Mouse (Mus musculus): ENCODE data around the gene Cacna2d3. TPM values are rescaled to one million over a fixed set of nuclear protein-coding genes. Genes with fewer than 3 reads are reported as not detected.
A peak's percentile ranks its signal among the peaks of the same experiment; 100 is the strongest.

Gene Cacna2d3
- polyA plus RNA-seq, 2 experiments, result 0.03 TPM; not detected in 1

DNA sequence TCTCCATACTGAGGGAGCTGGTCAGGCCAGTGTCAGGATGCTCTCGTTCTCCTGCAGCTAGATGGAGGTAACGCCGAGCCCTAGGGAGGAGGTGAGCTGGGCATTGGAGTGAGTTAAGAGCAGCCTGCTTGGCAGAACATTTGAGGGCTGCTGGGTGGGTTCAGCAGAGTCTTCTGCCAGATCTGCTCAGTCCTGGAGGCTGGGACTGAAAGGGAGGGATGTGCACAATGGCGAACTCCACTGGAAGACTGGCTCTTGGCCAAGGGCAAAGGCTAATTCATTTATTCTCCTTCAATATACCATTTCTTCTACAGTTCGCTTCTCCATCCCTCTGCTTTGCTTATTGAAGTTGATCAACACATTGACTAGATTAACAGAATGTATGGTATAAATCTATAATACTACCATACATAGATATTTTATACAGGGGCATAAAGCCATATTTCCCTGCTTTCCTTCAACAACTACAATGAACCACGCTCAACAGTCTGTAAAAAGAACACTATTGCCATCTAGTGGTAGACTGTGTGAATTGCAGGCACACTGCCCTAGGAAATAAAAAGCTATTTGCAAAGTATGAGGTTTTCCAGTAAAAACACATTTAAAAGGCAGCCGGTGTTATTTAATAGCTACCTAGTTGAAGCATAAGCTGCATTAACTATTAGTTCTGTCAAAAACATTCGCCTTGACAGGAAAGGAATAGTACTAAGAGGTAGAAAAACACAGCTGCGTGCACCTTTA lies 611.1 kb downstream of the Cacna2d3 start:
- Histone ChIP-seq H3K27ac (no peak overlapping the region), H3K4me1 (replicated peaks; ENCODE audit: control insufficient read depth in 2 of 2, insufficient read depth in 2 of 2, low read length in 1 of 2) (peaks cover 0 to 2% of the 10 kb centered on the region in 2 experiments; a peak in 1 of 4 replicates), H3K27me3 (ENCODE audit: control insufficient read depth, insufficient read depth, low read length) (no peaks in the 10 kb centered on the region), H3K9ac (replicated peaks) (no peak overlapping the region), H3K9me3 (ENCODE audit: control insufficient read depth, low read length) (no peaks in the 10 kb centered on the region), H3K4me2 (ENCODE audit: low read depth) (no peak overlapping the region), H3K36me3 (replicated peaks; ENCODE audit: control insufficient read depth, insufficient read depth, low read depth) (no peaks in the 10 kb centered on the region), H3K4me3 (ENCODE audit: insufficient read depth in 1 of 2, low read depth in 2 of 2, low read length in 2 of 2) (no peak overlapping the region)
- TF ChIP-seq EP300 (IDR thresholded peaks at IDR 0.05; ENCODE audit: low read depth) (no peak), CTCF (IDR thresholded peaks at IDR 0.05; ENCODE audit: low read depth) (peak; percentile 67)
- ATAC-seq (ENCODE audit: insufficient read depth), result no peak
- DNase-seq (ENCODE audit: low read depth in 3 of 3, low spot score in 3 of 3), result no peak
- whole genome bisulfite sequencing (ENCODE audit: insufficient replicate concordance), result 59% methylated on average over 9 of the region's 9 CpGs

DNA sequence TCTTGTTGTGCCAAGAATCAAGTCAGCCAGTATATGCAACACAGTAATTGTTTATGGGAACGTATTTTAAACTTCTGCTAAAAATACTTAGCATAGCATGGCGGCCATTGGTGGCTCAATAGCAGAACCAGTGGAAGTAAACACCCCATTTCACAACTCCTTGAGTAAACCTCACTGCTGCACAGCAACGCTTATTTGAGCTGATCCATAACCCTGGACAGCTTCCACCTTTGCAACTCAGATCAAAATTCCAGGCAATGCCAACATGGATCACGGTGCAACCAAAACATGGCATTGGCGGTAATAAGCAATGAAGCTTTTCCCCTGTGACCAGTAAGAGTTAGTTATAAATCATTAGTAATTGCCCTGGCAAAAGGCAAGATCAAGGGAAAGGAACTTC lies 614.2 kb downstream of the Cacna2d3 start:
- TF ChIP-seq CTCF (IDR thresholded peaks at IDR 0.05; ENCODE audit: low read depth), result no peak
- Histone ChIP-seq H3K4me1 (replicated peaks; ENCODE audit: control insufficient read depth in 2 of 2, insufficient read depth in 2 of 2, low read length in 1 of 2) (peaks cover 0 to 2% of the 10 kb centered on the region in 2 experiments; a peak in 1 of 4 replicates), H3K27ac (no peak overlapping the region), H3K36me3 (replicated peaks; ENCODE audit: control insufficient read depth, insufficient read depth, low read depth) (no peaks in the 10 kb centered on the region), H3K4me2 (ENCODE audit: low read depth) (no peak overlapping the region), H3K9ac (replicated peaks) (no peak overlapping the region), H3K27me3 (ENCODE audit: control insufficient read depth, insufficient read depth, low read length) (no peaks in the 10 kb centered on the region), H3K9me3 (ENCODE audit: control insufficient read depth, low read length) (no peaks in the 10 kb centered on the region), H3K4me3 (ENCODE audit: insufficient read depth in 1 of 2, low read depth in 2 of 2, low read length in 2 of 2) (no peak overlapping the region)
- 54% methylated on average over 5 of the region's 5 CpGs for WGBS (ENCODE audit: insufficient replicate concordance)
- DNase-seq (ENCODE audit: low read depth in 3 of 3, low spot score in 3 of 3), result no peak
- ATAC-seq (ENCODE audit: insufficient read depth), result no peak

DNA sequence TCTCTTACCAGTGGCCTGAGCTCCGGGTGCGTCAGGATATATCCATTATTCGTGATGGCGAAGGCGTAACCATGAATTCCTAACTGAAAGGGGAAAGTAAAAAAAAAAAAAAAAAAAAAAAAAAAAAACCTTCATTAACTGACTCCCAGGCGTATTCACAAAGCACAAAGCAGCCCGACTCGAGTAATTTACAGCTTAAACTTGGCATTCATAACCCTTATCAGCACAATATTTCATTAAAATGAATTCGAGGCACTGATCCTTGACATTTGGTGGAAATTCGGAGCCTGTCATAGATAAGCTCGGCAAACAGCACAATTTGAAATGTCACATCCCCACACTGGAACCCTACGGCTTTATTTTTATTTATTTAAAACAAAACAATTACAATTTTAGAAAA lies 623.9 kb downstream of the Cacna2d3 start:
- Histone ChIP-seq H3K27ac (no peak overlapping the region), H3K4me3 (ENCODE audit: insufficient read depth in 1 of 2, low read depth in 2 of 2, low read length in 2 of 2) (no peak overlapping the region), H3K4me1 (replicated peaks; ENCODE audit: control insufficient read depth in 2 of 2, insufficient read depth in 2 of 2, low read length in 1 of 2) (no peaks in the 10 kb centered on the region), H3K9ac (replicated peaks) (no peak overlapping the region), H3K27me3 (ENCODE audit: control insufficient read depth, insufficient read depth, low read length) (no peaks in the 10 kb centered on the region), H3K9me3 (ENCODE audit: control insufficient read depth, low read length) (no peaks in the 10 kb centered on the region), H3K36me3 (replicated peaks; ENCODE audit: control insufficient read depth, insufficient read depth, low read depth) (no peaks in the 10 kb centered on the region), H3K4me2 (ENCODE audit: low read depth) (no peak overlapping the region)
- DNase-seq (ENCODE audit: low read depth in 3 of 3, low spot score in 3 of 3) (no peak), ATAC-seq (ENCODE audit: insufficient read depth) (no peak)
- TF ChIP-seq CTCF (IDR thresholded peaks at IDR 0.05; ENCODE audit: low read depth) (no peak), EP300 (IDR thresholded peaks at IDR 0.05; ENCODE audit: low read depth) (no peak)
- 61% methylated on average over 12 of the region's 12 CpGs for WGBS (ENCODE audit: insufficient replicate concordance)

DNA sequence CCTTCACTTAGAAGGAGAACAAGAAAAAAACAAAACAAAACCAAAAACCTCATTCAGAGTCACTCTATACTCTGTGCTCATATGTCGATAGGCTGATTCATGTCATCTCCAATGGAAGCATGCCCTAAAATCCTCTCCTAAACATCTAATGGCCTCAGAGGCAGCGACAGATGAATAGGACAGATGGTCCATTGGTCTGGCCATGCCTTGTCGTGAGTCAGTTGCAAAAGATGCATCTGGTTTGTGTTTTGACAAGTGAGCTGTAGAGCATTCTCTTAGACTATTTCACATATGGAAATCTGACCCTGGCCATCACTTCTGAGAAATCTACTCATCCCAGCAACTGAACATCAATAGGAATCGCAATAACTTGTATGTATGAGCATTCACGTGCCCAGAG lies 626.2 kb downstream of the Cacna2d3 start:
- no peak overlapping the region for H3K4me3 ChIP-seq (ENCODE audit: insufficient read depth in 1 of 2, low read depth in 2 of 2, low read length in 2 of 2)
- ATAC-seq (ENCODE audit: insufficient read depth) (no peak), DNase-seq (ENCODE audit: low read depth in 3 of 3, low spot score in 3 of 3) (no peak)
- H3K4me1 ChIP-seq (replicated peaks; ENCODE audit: control insufficient read depth in 2 of 2, insufficient read depth in 2 of 2, low read length in 1 of 2), result no peaks in the 10 kb centered on the region
- H3K9ac ChIP-seq (replicated peaks), result no peak overlapping the region
- no peaks in the 10 kb centered on the region for H3K9me3 ChIP-seq (ENCODE audit: control insufficient read depth, low read length)
- no peaks in the 10 kb centered on the region for H3K36me3 ChIP-seq (replicated peaks; ENCODE audit: control insufficient read depth, insufficient read depth, low read depth)
- H3K27ac ChIP-seq, result no peak overlapping the region
- TF ChIP-seq CTCF (IDR thresholded peaks at IDR 0.05; ENCODE audit: low read depth) (no peak), EP300 (IDR thresholded peaks at IDR 0.05; ENCODE audit: low read depth) (no peak)
- 52% methylated on average over 5 of the region's 5 CpGs for WGBS (ENCODE audit: insufficient replicate concordance)
- no peaks in the 10 kb centered on the region for H3K27me3 ChIP-seq (ENCODE audit: control insufficient read depth, insufficient read depth, low read length)
- H3K4me2 ChIP-seq (ENCODE audit: low read depth), result no peak overlapping the region

DNA sequence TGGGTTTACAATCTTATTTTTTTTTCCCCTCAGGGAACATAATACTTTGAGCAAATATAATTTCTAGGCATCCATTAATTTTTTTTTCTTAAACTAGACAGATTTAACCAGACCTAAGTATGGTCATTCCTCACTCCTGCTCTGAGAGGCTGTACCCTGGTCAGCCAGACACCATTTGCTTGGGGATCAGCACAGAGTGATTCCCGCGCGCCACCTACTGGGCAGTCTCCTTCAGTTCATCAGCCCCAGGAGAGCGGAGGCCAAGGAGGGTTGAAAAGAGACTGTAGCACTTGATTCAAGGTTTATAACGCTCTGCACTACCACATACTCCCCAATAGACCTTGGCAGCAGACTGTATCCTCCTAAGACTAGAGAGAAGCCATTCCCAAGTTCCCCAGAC lies 631.6 kb downstream of the Cacna2d3 start:
- 6% methylated on average over 5 of the region's 5 CpGs for WGBS (ENCODE audit: insufficient replicate concordance)
- ATAC-seq (ENCODE audit: insufficient read depth), result no peak

More for the DNA sequence above, 631.6 kb downstream of the Cacna2d3 start:
- TF ChIP-seq CTCF (IDR thresholded peaks at IDR 0.05; ENCODE audit: low read depth) (peak; percentile 79), EP300 (IDR thresholded peaks at IDR 0.05; ENCODE audit: low read depth) (no peak)
- Histone ChIP-seq H3K4me1 (replicated peaks; ENCODE audit: control insufficient read depth in 2 of 2, insufficient read depth in 2 of 2, low read length in 1 of 2) (no peaks in the 10 kb centered on the region), H3K27ac (no peak overlapping the region), H3K4me2 (ENCODE audit: low read depth) (no peak overlapping the region), H3K4me3 (ENCODE audit: insufficient read depth in 1 of 2, low read depth in 2 of 2, low read length in 2 of 2) (no peak overlapping the region), H3K9me3 (ENCODE audit: control insufficient read depth, low read length) (no peaks in the 10 kb centered on the region), H3K27me3 (ENCODE audit: control insufficient read depth, insufficient read depth, low read length) (no peaks in the 10 kb centered on the region), H3K9ac (replicated peaks) (no peak overlapping the region), H3K36me3 (replicated peaks; ENCODE audit: control insufficient read depth, insufficient read depth, low read depth) (no peaks in the 10 kb centered on the region)
- DNase-seq (ENCODE audit: low read depth in 3 of 3, low spot score in 3 of 3), result no peak

Data from liver, embryonic 14.5 days (tissue).